In the genomic region with DNA sequence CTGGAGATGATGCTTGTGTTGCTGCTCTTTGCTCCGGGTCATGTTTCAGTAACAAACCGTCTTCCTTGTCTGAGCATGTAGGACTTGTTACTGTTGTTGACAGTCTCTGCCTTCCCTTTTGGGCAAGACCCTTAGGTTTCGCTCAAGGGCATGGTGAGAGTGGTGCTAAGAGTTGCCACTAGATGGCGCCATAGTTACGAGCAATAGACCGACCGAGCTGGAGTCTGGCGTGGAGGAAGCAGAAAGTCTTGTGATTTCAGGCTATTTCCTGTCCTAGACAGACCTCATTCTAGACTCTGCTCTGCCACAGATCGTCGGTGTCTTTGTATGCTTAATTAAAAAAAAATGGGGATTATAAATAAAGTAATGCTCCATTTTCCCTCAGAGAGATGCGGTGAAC, we compare ENCODE assay signal across 9 mouse cellular contexts. TPM values are rescaled to one million over a fixed set of nuclear protein-coding genes. Genes with fewer than 3 reads are reported as not detected.
DNase-seq lines count a peak whose midpoint lies in the region; ATAC-seq and TF ChIP-seq lines count a peak whose summit lies in the region.
"Had no signal": no experiment of that assay in that cellular context is flagged by ENCODE, and none has a peak within 500 bp of the region (broad histone marks: within the 10 kb centered on the region; RNA-seq: fewer than 3 reads in every experiment).

No protein-coding gene starts in this region.

- in situ Hi-C loops in ES-E14 (cut with MboI; ENCODE audit: low sequenced_read_pairs in 2 of 2, unreplicated experiment in 2 of 2): no loop called here

- peak overlapping the region in 1 of 2 experiments; percentile 29; a peak in 1 of 4 replicates for H3K4me3 ChIP-seq in ES-E14 (ENCODE audit: insufficient read depth in 1 of 2, low read depth in 1 of 2, low read length in 2 of 2, poor library complexity in 1 of 2, severe bottlenecking in 1 of 2)
- H3K4me3 ChIP-seq in forebrain, embryonic 11.5 days (ENCODE audit: low read depth, low read length): no peak overlapping the region
- H3K4me3 ChIP-seq: liver, embryonic 15.5 days had no signal

- ATAC-seq in forebrain, embryonic 11.5 days (replicated peaks; ENCODE audit: low FRiP score): no peak

- 13% methylated on average over 11 of the region's 11 CpGs for WGBS in forebrain, embryonic 11.5 days

- H3K4me1 ChIP-seq in ES-E14 (ENCODE audit: control insufficient read depth in 2 of 2, insufficient read depth in 2 of 2, low read length in 2 of 2, poor library complexity in 1 of 2): peaks cover 0 to 9% of the 10 kb centered on the region in 2 experiments; a peak in 1 of 4 replicates
- no peaks in the 10 kb centered on the region for H3K4me1 ChIP-seq in forebrain, embryonic 11.5 days (replicated peaks; ENCODE audit: control insufficient read depth, insufficient read depth, low read length)
- H3K4me1 ChIP-seq: liver, embryonic 15.5 days had no signal

- peak overlapping the region; percentile 17 for H3K9ac ChIP-seq in ES-E14 (ENCODE audit: insufficient read depth, low read depth, low read length, poor library complexity, severe bottlenecking)
- H3K9ac ChIP-seq in forebrain, embryonic 11.5 days (ENCODE audit: low read length): no peak overlapping the region
- H3K9ac ChIP-seq: liver, embryonic 15.5 days had no signal

- no peaks in the 10 kb centered on the region for H3K27me3 ChIP-seq in forebrain, embryonic 11.5 days (ENCODE audit: control insufficient read depth, insufficient read depth, low read length)
- H3K27me3 ChIP-seq: liver, embryonic 15.5 days had no signal

- no peak overlapping the region for H3K27ac ChIP-seq in ES-E14 (ENCODE audit: insufficient read depth, low read depth, low read length, poor library complexity, severe bottlenecking)
- no peak overlapping the region for H3K27ac ChIP-seq in forebrain, embryonic 11.5 days (ENCODE audit: low read depth, low read length)
- H3K27ac ChIP-seq: liver, embryonic 15.5 days had no signal

- DNase-seq in ES-E14 (ENCODE audit: low read depth, low spot score): peak; percentile 79
- DNase-seq in c-Kit-negative CD71-positive TER-119-positive erythroid progenitor cells, embryonic 14.5 days (ENCODE audit: low read depth, low spot score): peak; percentile 36
- DNase-seq in forebrain, embryonic 11.5 days (ENCODE audit: low spot score): peak; percentile 90
- peak; percentile 7 for DNase-seq in heart, postnatal 25 days (ENCODE audit: low spot score)
- peak; percentile 74 to 89 for DNase-seq in layer of hippocampus, adult 8-10 months (ENCODE audit: low spot score in 2 of 2)
- peak; percentile 82 for DNase-seq in lung, postnatal 10 days
- peak; percentile 94 for DNase-seq in retina, embryonic 14.5 days (ENCODE audit: low spot score)
- peak; percentile 84 for DNase-seq in thymus, postnatal 4 days

- no peaks in the 10 kb centered on the region for H3K9me3 ChIP-seq in ES-E14 (ENCODE audit: control insufficient read depth, insufficient read depth, low read depth, low read length)
- no peaks in the 10 kb centered on the region for H3K9me3 ChIP-seq in forebrain, embryonic 11.5 days (ENCODE audit: control insufficient read depth, low read length)
- H3K9me3 ChIP-seq: liver, embryonic 15.5 days had no signal

- no peaks in the 10 kb centered on the region for H3K36me3 ChIP-seq in ES-E14 (ENCODE audit: control insufficient read depth, insufficient read depth, low read length, poor library complexity, severe bottlenecking)
- no peaks in the 10 kb centered on the region for H3K36me3 ChIP-seq in forebrain, embryonic 11.5 days (ENCODE audit: control insufficient read depth, insufficient read depth, low read length)
- H3K36me3 ChIP-seq: liver, embryonic 15.5 days had no signal

- no peak overlapping the region for H3K4me2 ChIP-seq in forebrain, embryonic 11.5 days (ENCODE audit: low read depth, low read length, severe bottlenecking)
- H3K4me2 ChIP-seq: liver, embryonic 15.5 days had no signal

- intact Hi-C loops in heart, postnatal 25 days (cut with DNase I): loop anchor here (2.0 to 10.0 kb wide), 4 partner anchors 93 to 971 kb away; a partner anchor contains a TSS

TF ChIP-seq in ES-E14, 5 proteins besides CTCF, POLR2A, EP300 and RAD21:
- no peak for TF ChIP-seq CHD2 (IDR thresholded peaks at IDR 0.05; ENCODE audit: low read depth, low read length)
- TF ChIP-seq ZC3H11A (IDR thresholded peaks at IDR 0.05; ENCODE audit: borderline replicate concordance, low read depth, low read length): peak; percentile 91

RNA-seq across cellular contexts. Expression of a gene that starts 40.3 kb away (rescaled TPM):
- total RNA-seq in ES-E14 (2012; rRNA removed): 0.21 TPM in 1 of 2 replicates, not detected in the other
- not detected in 2 replicates for polyA plus RNA-seq in forebrain, embryonic 11.5 days (2014; fragmentation: Nextera tagmentation; extraction: Ambion mirVana)
- total RNA-seq in heart, postnatal 25 days (2021): not detected
- total RNA-seq in layer of hippocampus, adult 8-10 months (2022): not detected
- polyA plus RNA-seq: liver, embryonic 15.5 days had no signal

Comparison
In these comparisons a context has a peak if more than half of its experiments do, and no peak if none do; other contexts are left out.
1. DNase-seq: peak in every context shown above with its lines; median percentile 94 in retina, embryonic 14.5 days; 90 in forebrain, embryonic 11.5 days; 84 in thymus, postnatal 4 days; 82 in lung, postnatal 10 days; 82 in layer of hippocampus, adult 8-10 months; 79 in ES-E14; 36 in c-Kit-negative CD71-positive TER-119-positive erythroid progenitor cells, embryonic 14.5 days; 7 in heart, postnatal 25 days.